Mouse (Mus musculus) olfactory bulb, adult 2 months (tissue): ENCODE results near the gene Nmt1.

Source experiments
- CTCF ChIP-seq: fragments of 200-500 bp; IDR thresholded peaks from 2 replicates; pipeline ENCODE4 v1.5.1; 2012; ENCODE audit warnings: low read depth, mild to moderate bottlenecking, low read length, moderate library complexity; ENCODE audit not compliant: insufficient read depth
- POLR2A ChIP-seq: fragments of 200-500 bp; IDR thresholded peaks from 2 replicates; pipeline ENCODE4 v1.6.1; 2012; ENCODE audit warnings: mild to moderate bottlenecking, low read depth, low read length, moderate library complexity; ENCODE audit not compliant: insufficient read depth

DNA sequence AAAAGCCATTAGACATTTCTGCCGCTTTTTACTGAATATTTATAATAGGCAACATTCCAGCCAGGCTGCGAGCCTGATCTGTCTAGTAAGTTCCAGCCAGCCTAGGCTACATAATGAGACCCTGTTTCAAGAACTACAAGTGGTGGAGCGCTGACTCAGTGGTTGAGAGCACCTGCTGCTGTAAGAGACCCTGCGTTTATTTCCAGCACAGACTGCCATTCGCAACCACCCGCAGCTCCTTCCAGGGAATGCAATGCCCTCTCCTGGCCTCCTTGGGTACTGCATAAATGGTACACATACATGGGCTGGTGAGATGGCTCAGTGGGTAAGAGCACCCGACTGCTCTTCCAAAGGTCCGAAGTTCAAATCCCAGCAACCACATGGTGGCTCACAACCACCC is 18.8 kb upstream of the Nmt1 start:
- TF ChIP-seq CTCF (no peak), POLR2A (no peak)
